Mouse (Mus musculus) left cerebral cortex, adult 11 months (tissue): Measurements from ENCODE around the gene Runx3.

Source experiments
- DNase-seq: peaks from one replicate; pipeline ENCODE4 v3.0.0; 2022; ENCODE audit warnings: low spot score

Gene Runx3

GRCm38 (mm10) chr4:135221632-135222407 lies 101.4 kb downstream of the Runx3 start:
- no peak for DNase-seq

GRCm38 (mm10) chr4:135223808-135224207 lies 103.4 kb downstream of the Runx3 start:
- DNase-seq: no peak

DNA sequence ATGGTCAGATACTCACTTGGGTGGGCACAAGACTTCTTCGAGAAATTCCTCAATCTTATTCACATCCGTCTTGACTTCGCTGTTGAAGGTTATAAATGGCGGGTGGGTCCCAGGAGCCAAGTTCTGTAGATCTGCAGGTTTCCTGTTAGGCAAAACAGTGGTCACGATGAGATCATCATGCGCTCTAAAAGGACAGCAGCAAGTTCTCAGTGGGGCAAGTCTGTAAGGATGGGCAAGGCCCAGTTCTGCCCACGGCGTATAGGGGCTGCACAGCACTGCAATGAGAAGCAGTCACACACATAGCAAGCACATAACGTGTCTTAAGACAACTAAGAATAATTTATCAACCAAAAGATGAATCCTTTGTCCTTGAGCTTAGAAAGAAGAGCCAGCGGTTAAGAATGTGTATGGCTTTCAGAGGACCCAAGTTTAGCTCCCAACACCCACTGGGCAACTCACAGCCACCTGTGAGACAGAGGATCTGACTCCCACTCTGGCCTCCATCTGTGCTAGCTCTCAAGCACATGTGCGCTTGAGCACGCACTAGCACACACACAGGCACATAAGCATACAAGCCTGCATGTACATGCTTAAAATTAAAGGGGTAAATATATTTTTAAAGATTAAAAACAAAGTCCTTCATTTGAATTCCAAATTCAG lies 105.7 kb downstream of the Runx3 start:
- no peak for DNase-seq
